Mouse (Mus musculus): ENCODE data around the gene Zfp280d.

DNA sequence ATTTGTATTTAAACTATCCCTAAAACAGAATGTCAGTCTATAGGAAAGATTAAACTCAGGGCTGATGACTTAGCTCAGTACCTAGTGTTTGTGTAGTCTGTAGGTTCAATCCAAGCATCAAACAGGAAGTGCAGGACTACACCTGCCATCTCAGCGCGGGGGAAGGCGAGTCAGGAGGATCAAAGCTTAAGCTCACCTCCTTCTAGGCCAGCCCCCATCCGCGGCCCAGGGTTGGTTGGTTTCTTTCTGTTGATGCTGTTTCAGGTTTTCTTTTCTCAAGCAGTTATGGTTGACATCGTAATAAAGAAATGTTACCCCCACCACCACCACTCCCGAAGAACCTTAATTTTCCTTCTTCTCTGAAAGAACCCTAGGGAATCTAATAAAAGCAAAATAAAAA, 111.1 kb downstream of the Zfp280d start:
- TF ChIP-seq ZC3H11A (IDR thresholded peaks at IDR 0.05; ENCODE audit: borderline replicate concordance, low read depth, low read length) = no peak
- no peak for TF ChIP-seq HCFC1 (IDR thresholded peaks at IDR 0.05; ENCODE audit: borderline replicate concordance, insufficient read depth, low read length)
- no peak for TF ChIP-seq MAFK (IDR thresholded peaks at IDR 0.05; ENCODE audit: insufficient read depth, low read depth, low read length)
- no peak for TF ChIP-seq CHD2 (IDR thresholded peaks at IDR 0.05; ENCODE audit: low read depth, low read length)
- no peak for TF ChIP-seq ZNF384 (IDR thresholded peaks at IDR 0.05; ENCODE audit: low read depth, low read length)
